ENCODE assay signal across 23 mouse cellular contexts in the genomic region with DNA sequence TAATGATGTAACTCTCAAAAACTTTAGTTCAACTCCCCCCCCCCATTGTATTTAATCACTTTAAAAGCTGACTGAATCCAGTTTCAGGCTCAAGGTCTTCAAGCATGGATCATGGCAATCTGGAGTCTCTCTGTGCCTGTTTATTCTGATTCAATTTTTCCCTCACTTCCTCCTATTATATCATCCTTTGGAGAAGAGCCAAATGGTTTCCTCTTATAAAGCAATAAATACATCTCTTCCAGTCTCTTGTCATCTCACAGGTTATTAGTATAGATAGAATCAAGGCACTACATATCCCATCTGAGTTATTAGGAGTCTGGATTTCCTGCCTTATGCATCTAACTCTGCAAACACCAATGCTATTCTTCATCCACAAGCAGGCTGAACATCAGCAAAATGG.
DNase-seq lines count a peak whose midpoint lies in the region; ATAC-seq and TF ChIP-seq lines count a peak whose summit lies in the region.
"Had no signal": no experiment of that assay in that cellular context is flagged by ENCODE, and none has a peak within 500 bp of the region (broad histone marks: within the 10 kb centered on the region; RNA-seq: fewer than 3 reads in every experiment).

No protein-coding gene starts in this region.

- no peaks in the 10 kb centered on the region for H3K4me1 ChIP-seq in embryonic facial prominence, embryonic 13.5 days
- H3K4me1 ChIP-seq in embryonic facial prominence, embryonic 10.5 days: no peaks in the 10 kb centered on the region
- H3K4me1 ChIP-seq in kidney, postnatal 0 days (replicated peaks; ENCODE audit: insufficient read depth, low read length): no peaks in the 10 kb centered on the region
- H3K4me1 ChIP-seq in kidney, embryonic 16.5 days (ENCODE audit: insufficient read depth, low read length): no peaks in the 10 kb centered on the region
- H3K4me1 ChIP-seq in lung, postnatal 0 days (ENCODE audit: insufficient read depth, low read depth, low read length): no peaks in the 10 kb centered on the region
- H3K4me1 ChIP-seq: forebrain, embryonic 10.5 days; hindbrain, embryonic 15.5 days; midbrain, embryonic 13.5 days had no signal

- no peak overlapping the region for H3K27ac ChIP-seq in embryonic facial prominence, embryonic 13.5 days
- no peak overlapping the region for H3K27ac ChIP-seq in embryonic facial prominence, embryonic 10.5 days (replicated peaks)
- no peak overlapping the region for H3K27ac ChIP-seq in kidney, postnatal 0 days
- H3K27ac ChIP-seq in kidney, embryonic 16.5 days (ENCODE audit: low read length): no peak overlapping the region
- no peak overlapping the region for H3K27ac ChIP-seq in lung, postnatal 0 days (ENCODE audit: low read length)
- H3K27ac ChIP-seq: forebrain, embryonic 10.5 days; heart, adult 2 months; hindbrain, embryonic 15.5 days; left cerebral cortex, adult 2 months; midbrain, embryonic 13.5 days had no signal

- H3K9ac ChIP-seq in embryonic facial prominence, embryonic 13.5 days: no peak overlapping the region
- H3K9ac ChIP-seq in kidney, postnatal 0 days (ENCODE audit: low read depth, low read length): no peak overlapping the region
- no peak overlapping the region for H3K9ac ChIP-seq in kidney, embryonic 16.5 days (replicated peaks; ENCODE audit: low read length)
- no peak overlapping the region for H3K9ac ChIP-seq in lung, postnatal 0 days (replicated peaks; ENCODE audit: low read depth)
- H3K9ac ChIP-seq: hindbrain, embryonic 15.5 days; liver, postnatal 0 days; midbrain, embryonic 13.5 days had no signal

- H3K36me3 ChIP-seq in embryonic facial prominence, embryonic 13.5 days: no peaks in the 10 kb centered on the region
- H3K36me3 ChIP-seq in embryonic facial prominence, embryonic 10.5 days (replicated peaks): no peaks in the 10 kb centered on the region
- no peaks in the 10 kb centered on the region for H3K36me3 ChIP-seq in kidney, postnatal 0 days (ENCODE audit: insufficient read depth, low read length)
- H3K36me3 ChIP-seq in kidney, embryonic 16.5 days (ENCODE audit: insufficient read depth, low read length): no peaks in the 10 kb centered on the region
- no peaks in the 10 kb centered on the region for H3K36me3 ChIP-seq in lung, postnatal 0 days (ENCODE audit: insufficient read depth, low read length)
- H3K36me3 ChIP-seq: forebrain, embryonic 10.5 days; hindbrain, embryonic 15.5 days; midbrain, embryonic 13.5 days had no signal

- no peaks in the 10 kb centered on the region for H3K27me3 ChIP-seq in embryonic facial prominence, embryonic 13.5 days
- no peaks in the 10 kb centered on the region for H3K27me3 ChIP-seq in embryonic facial prominence, embryonic 10.5 days (replicated peaks; ENCODE audit: low read depth, poor library complexity, severe bottlenecking)
- H3K27me3 ChIP-seq in kidney, postnatal 0 days (ENCODE audit: insufficient read depth, low read length): no peaks in the 10 kb centered on the region
- no peaks in the 10 kb centered on the region for H3K27me3 ChIP-seq in kidney, embryonic 16.5 days (ENCODE audit: insufficient read depth, low read length)
- H3K27me3 ChIP-seq in lung, postnatal 0 days (replicated peaks; ENCODE audit: insufficient read depth, low read length): no peaks in the 10 kb centered on the region
- H3K27me3 ChIP-seq: hindbrain, embryonic 15.5 days; midbrain, embryonic 13.5 days had no signal

- ATAC-seq in embryonic facial prominence, embryonic 13.5 days (ENCODE audit: insufficient number of reproducible peaks, insufficient read depth, low FRiP score, low TSS enrichment, low read depth): 0 out of 2 replicates have a peak, but pooled peaks have one; percentile 20
- no peak for ATAC-seq in kidney, postnatal 0 days (replicated peaks; ENCODE audit: low FRiP score, low read depth)
- no peak for ATAC-seq in kidney, embryonic 16.5 days (ENCODE audit: low FRiP score, low TSS enrichment)
- peak; percentile 54 for ATAC-seq in lung, postnatal 0 days
- ATAC-seq: forebrain, embryonic 16.5 days; intestine, embryonic 16.5 days; midbrain, embryonic 13.5 days had no signal

- H3K9me3 ChIP-seq in embryonic facial prominence, embryonic 13.5 days: no peaks in the 10 kb centered on the region
- no peaks in the 10 kb centered on the region; the same call in 1 of the 2 replicates for H3K9me3 ChIP-seq in embryonic facial prominence, embryonic 10.5 days
- H3K9me3 ChIP-seq in kidney, postnatal 0 days (replicated peaks; ENCODE audit: low read length): no peaks in the 10 kb centered on the region
- H3K9me3 ChIP-seq in kidney, embryonic 16.5 days (ENCODE audit: low read length): peaks cover 3% of the 10 kb centered on the region; the same call in 1 of the 2 replicates
- H3K9me3 ChIP-seq in lung, postnatal 0 days (ENCODE audit: low read length): no peaks in the 10 kb centered on the region
- H3K9me3 ChIP-seq: forebrain, embryonic 10.5 days; hindbrain, embryonic 15.5 days; midbrain, embryonic 13.5 days had no signal

- no peak for DNase-seq in embryonic facial prominence, embryonic 10.5 days (ENCODE audit: low spot score)
- DNase-seq in kidney, postnatal 0 days (ENCODE audit: low spot score): peak; percentile 18
- peak; percentile 53 for DNase-seq in lung, postnatal 0 days (ENCODE audit: low spot score)
- no peak for DNase-seq in lung, postnatal 4 days
- peak; percentile 8 for DNase-seq in mesoderm, embryonic 11.5 days (ENCODE audit: low read depth, low spot score)
- no peak for DNase-seq in cerebellum, adult 11-12 months
- DNase-seq: cerebellum, adult 2 months; cerebellum, postnatal 36 days; gastrocnemius, postnatal 14 days; heart, adult 2 months; liver, postnatal 0 days; retina, postnatal 1 day; right cerebral cortex, postnatal 25 days; thymus, adult 18-20 months; thymus, postnatal 36 days had no signal

- H3K4me2 ChIP-seq in embryonic facial prominence, embryonic 13.5 days: no peak overlapping the region
- no peak overlapping the region for H3K4me2 ChIP-seq in kidney, postnatal 0 days (ENCODE audit: low read length)
- no peak overlapping the region for H3K4me2 ChIP-seq in kidney, embryonic 16.5 days (replicated peaks; ENCODE audit: low read depth, low read length)
- H3K4me2 ChIP-seq in lung, postnatal 0 days (replicated peaks; ENCODE audit: low read depth, low read length): no peak overlapping the region
- H3K4me2 ChIP-seq: hindbrain, embryonic 15.5 days; midbrain, embryonic 13.5 days had no signal

- no peak overlapping the region for H3K4me3 ChIP-seq in embryonic facial prominence, embryonic 13.5 days
- no peak overlapping the region for H3K4me3 ChIP-seq in embryonic facial prominence, embryonic 10.5 days
- H3K4me3 ChIP-seq in kidney, postnatal 0 days (replicated peaks; ENCODE audit: low read depth, low read length): no peak overlapping the region
- H3K4me3 ChIP-seq in kidney, embryonic 16.5 days (ENCODE audit: low read length): no peak overlapping the region
- no peak overlapping the region for H3K4me3 ChIP-seq in lung, postnatal 0 days (ENCODE audit: low read depth, low read length)
- H3K4me3 ChIP-seq: forebrain, embryonic 10.5 days; heart, adult 2 months; hindbrain, embryonic 15.5 days; left cerebral cortex, adult 2 months; midbrain, embryonic 13.5 days had no signal

- no peak for TF ChIP-seq CTCF in kidney, postnatal 0 days (IDR thresholded peaks at IDR 0.05; ENCODE audit: low read depth)
- TF ChIP-seq CTCF in lung, postnatal 0 days (IDR thresholded peaks at IDR 0.05): no peak

- TF ChIP-seq EP300 in lung, postnatal 0 days (IDR thresholded peaks at IDR 0.05): no peak

Comparison
In these comparisons a context has a peak if more than half of its experiments do, and no peak if none do; other contexts are left out.
1. DNase-seq: peak in kidney, postnatal 0 days (single experiment), lung, postnatal 0 days (single experiment) and mesoderm, embryonic 11.5 days (single experiment); none in embryonic facial prominence, embryonic 10.5 days (single experiment), lung, postnatal 4 days (0 of 2) and cerebellum, adult 11-12 months (single experiment).
2. ATAC-seq: peak in embryonic facial prominence, embryonic 13.5 days (single experiment) and lung, postnatal 0 days (single experiment); none in kidney, postnatal 0 days (single experiment) and kidney, embryonic 16.5 days (single experiment).